Mouse (Mus musculus): ENCODE measurements at regions not wholly inside any gene's neighbourhood (a gene's known extent, or its start where the extent isn't known, plus 50 kb on each side); places are given as distances from the start of the nearest gene placed in this dataset.

- DNase-seq (ENCODE audit: low spot score in 2 of 2) = no peak
These were observed 266.1 kb upstream of the Nox3 start for GRCm38 (mm10) chr17:3962176-3962575.

DNA sequence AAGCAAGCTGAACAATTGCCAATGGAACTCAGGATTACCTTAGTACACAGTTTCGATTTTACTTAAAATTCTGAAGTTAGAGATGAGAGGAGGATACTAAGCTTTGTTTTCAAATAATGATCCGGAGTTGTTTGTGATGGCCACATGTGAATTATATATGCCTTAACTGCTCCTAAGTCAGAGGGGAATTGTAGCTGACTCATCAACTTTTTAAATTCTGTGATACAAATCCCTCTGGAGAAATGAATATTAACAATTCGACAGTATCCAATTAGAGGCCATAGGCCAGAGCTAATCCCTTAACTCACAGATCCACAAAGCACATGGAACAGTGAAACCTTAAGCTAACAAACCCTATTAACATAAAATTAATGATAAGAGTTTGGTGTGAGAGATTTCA is 250.5 kb upstream of the Nox3 start:
- no peak for DNase-seq (ENCODE audit: low spot score in 2 of 2)

DNA sequence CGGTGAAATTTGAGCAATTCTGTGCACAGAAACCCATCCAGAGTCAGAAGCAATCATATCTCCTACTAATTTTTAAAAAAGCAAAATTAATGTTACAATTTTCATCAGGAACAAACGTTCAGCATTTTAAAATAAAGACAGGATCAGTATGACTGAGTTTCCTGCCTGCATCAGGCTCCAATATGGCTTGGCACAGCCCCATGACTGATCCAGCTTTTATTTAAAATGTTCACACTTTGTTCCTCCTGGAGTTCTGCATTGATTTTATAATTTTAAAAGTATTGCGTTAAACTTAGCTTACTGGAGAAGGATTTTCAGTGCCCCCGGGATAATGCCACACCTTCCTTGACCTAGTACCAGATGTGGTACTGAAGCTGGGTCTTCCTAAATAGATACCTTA is 240.3 kb upstream of the Nox3 start:
- DNase-seq (ENCODE audit: low spot score in 2 of 2) = no peak

- no peak for DNase-seq (ENCODE audit: low spot score in 2 of 2)
These were observed 237.1 kb upstream of the Nox3 start for GRCm38 (mm10) chr17:3933208-3933607.

- no peak for DNase-seq (ENCODE audit: low spot score in 2 of 2)
These were observed 236.0 kb upstream of the Nox3 start for GRCm38 (mm10) chr17:3932071-3932470.

GRCm38 (mm10) chr17:3927106-3927505 is 231.0 kb upstream of the Nox3 start:
- DNase-seq (ENCODE audit: low spot score in 2 of 2) = no peak

DNA sequence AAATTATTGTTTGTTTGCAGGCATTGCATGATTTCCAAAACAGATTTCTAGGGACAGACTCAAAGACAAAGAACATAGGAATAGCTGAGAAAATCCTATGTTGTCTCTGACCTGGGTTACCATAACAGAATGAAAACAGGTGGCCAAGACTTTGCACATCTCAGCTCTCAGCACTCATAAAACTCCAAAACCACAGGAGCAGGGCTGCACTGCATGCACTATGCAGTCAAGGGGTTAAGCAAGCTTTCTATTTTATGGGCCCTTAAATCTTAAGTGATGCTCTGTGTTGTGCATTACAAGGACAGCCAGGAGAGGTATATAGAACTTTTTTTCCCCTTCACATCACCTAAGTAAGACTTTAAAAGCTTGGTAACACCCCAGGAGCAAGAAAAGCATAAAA is 224.2 kb upstream of the Nox3 start:
- no peak for DNase-seq (ENCODE audit: low spot score in 2 of 2)

DNA sequence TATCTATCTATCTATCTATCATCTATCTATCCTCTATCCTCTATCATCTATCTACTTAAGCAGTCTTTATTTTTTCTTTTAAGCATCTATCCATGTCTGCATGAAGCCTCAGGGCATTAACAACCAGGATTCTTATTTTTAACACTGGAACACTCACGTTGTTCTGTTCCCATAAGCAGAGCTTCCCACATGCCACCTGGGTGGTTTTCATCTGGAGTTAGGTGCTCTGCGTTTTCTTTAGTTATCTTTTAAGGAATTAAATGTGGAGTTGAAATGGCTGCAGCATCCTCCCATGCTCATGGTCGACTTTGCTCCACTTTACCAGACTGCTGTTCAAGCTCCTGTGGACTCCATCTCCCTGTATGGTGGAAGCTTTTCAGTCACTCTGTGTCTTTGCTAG is 196.8 kb upstream of the Nox3 start:
- no peak for DNase-seq (ENCODE audit: low spot score in 2 of 2)

DNA sequence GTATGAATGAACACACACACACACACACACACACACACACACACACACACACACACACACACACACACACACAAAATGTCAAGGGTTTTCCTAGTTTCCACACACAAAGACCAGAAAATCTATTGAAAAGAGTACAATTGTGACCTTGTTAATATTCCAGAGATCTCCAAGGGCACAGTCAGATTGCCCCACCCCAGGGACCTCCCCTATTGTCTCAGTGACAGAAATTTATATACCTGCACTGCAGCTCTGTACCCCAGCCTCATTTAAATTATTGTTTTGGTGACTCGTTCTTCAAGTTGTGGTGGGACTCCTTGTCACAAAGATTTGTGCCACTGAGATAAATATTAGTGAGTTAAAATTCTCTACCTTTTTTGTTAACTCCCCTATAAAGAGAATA is 187.1 kb upstream of the Nox3 start:
- no peak for DNase-seq (ENCODE audit: low spot score in 2 of 2)

- no peak for DNase-seq (ENCODE audit: low spot score in 2 of 2)
These were observed 183.0 kb upstream of the Nox3 start for GRCm38 (mm10) chr17:3879075-3879474.

DNA sequence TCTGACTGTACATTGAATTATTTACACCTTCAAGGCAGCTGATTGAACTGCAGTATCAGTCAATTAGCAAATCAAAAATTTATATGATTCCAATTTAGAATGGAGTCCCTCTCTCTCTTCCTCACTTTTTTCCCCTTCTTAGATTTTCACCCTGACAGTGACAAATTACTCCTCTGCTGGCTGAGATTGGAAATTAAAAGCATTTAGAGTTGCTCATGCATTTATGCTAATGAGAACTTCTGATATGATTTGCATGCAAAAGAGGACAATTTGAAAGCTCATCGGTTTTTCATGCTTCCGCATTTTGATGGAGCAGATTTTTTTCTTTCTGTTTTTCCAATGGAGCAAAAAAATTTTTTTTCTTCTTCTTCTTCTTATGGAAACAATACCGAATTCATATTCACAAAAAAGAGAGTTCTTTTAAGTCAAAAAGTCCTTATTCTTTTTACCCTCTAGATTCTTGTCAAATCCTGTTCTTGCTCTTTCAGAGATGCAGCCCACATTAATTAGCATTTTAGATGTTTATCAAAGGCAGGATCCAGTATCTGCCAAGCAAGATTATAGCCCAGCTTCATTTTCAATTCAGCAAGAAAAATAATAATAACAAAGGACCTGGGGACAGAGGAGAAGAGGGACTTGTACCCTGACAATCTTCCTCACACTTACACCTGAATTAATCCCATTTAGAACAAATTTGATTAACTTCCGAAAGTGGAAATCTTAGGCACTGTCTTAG is 173.6 kb upstream of the Nox3 start:
- DNase-seq (ENCODE audit: low spot score in 2 of 2) = no peak

DNA sequence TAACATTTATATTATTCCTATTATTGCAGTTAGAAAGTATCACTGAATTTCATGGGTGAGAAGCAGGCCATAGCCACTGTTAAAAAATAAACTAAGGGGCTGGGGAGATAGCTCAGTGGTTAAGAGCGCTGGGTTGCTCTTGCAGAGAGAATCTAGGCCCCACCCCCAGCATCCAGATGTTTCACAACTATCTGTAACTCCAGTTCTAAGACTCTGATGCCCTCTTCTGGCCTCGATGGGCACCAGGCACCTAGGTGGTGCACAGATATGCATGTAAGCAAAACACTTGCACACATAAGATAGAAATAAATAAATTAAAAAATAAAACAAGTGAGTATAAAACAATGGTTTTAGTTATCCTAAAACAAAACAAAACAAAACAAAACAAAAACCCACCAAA is 166.3 kb upstream of the Nox3 start:
- no peak for DNase-seq (ENCODE audit: low spot score in 2 of 2)

- no peak for DNase-seq (ENCODE audit: low spot score in 2 of 2)
These were observed 140.3 kb upstream of the Nox3 start for GRCm38 (mm10) chr17:3836386-3836785.

DNA sequence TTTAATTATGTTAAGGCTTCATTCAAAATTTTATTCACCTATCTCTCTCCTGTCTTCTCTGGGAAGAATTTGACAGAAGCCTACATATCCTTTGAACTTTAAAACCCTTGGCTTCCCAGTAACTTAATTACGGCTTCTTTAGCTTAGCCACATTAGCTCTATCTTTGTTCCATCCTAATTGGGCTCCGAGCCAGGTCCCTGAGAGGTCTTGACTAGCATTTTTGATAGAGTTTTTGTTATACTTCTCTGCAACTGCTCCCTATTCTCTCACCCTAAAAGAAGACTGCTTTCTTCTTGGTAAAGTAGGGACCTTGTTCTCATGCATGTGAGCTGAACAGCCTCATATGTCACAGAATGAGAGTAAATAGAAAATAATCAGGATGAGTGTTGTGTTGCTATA is 115.1 kb upstream of the Nox3 start:
- no peak for DNase-seq (ENCODE audit: low spot score in 2 of 2)

GRCm38 (mm10) chr17:3803507-3803906 is 107.4 kb upstream of the Nox3 start:
- DNase-seq (ENCODE audit: low spot score in 2 of 2) = no peak

- DNase-seq (ENCODE audit: low spot score in 2 of 2) = peak in 1 of 2 experiments; percentile 7
These were observed 96.5 kb upstream of the Nox3 start for GRCm38 (mm10) chr17:3792597-3792996.

DNA sequence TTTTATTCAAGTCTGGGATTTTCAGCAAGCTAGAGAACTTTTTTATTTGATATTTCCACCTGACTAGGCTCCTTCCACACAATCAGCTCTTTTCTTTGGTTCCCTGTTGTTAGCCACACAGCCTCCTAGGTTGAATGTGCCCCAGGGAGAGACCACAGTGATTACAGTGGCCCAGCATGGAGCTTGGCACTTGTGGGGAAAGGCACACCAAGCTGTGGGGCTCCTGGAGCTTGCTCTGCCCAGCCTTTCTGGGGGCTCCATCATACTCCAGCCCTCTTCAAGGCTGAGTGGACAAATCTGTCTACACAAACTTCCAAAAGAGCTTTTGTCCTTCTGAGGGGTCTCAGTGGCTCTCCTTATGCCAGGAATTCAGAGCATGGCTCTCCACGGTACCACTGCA is 86.1 kb upstream of the Nox3 start:
- DNase-seq (ENCODE audit: low spot score in 2 of 2) = no peak

- DNase-seq (ENCODE audit: low spot score in 2 of 2) = no peak
These were observed 81.6 kb upstream of the Nox3 start for GRCm38 (mm10) chr17:3777691-3778090.

- DNase-seq (ENCODE audit: low spot score in 2 of 2) = peak in 1 of 2 experiments; percentile 1
These were observed 51.8 kb upstream of the Nox3 start for GRCm38 (mm10) chr17:3747808-3748335.

Data from urinary bladder, postnatal 36 days (tissue).